Mouse (Mus musculus) lung, postnatal 0 days (tissue): ENCODE data around the gene Aak1.

Experiments used
- CTCF ChIP-seq: IDR thresholded peaks from 2 replicates; pipeline ENCODE4 v1.5.1; 2016; ENCODE audit warnings: antibody characterized with exemption, mild to moderate bottlenecking
- EP300 ChIP-seq: IDR thresholded peaks from 2 replicates; pipeline ENCODE4 v1.6.1; 2016; ENCODE audit warnings: antibody characterized with exemption, mild to moderate bottlenecking, control low read depth

- TF ChIP-seq CTCF, result no peak
- TF ChIP-seq EP300, result no peak
Measured at GRCm38 (mm10) chr6:86829768-86830167, 19.5 kb upstream of the Aak1 start.
